Mouse (Mus musculus) frontal cortex, adult (tissue): ENCODE results near the gene Fam178b.

Source experiments
- ATAC-seq: cut with Nextera tagmentation; 2 replicates; pipeline ENCODE4 v1.9.2; 2017; ENCODE audit warnings: mild to moderate bottlenecking, moderate library complexity, mixed read lengths; ENCODE audit not compliant: low TSS enrichment

Fam178b gene

DNA sequence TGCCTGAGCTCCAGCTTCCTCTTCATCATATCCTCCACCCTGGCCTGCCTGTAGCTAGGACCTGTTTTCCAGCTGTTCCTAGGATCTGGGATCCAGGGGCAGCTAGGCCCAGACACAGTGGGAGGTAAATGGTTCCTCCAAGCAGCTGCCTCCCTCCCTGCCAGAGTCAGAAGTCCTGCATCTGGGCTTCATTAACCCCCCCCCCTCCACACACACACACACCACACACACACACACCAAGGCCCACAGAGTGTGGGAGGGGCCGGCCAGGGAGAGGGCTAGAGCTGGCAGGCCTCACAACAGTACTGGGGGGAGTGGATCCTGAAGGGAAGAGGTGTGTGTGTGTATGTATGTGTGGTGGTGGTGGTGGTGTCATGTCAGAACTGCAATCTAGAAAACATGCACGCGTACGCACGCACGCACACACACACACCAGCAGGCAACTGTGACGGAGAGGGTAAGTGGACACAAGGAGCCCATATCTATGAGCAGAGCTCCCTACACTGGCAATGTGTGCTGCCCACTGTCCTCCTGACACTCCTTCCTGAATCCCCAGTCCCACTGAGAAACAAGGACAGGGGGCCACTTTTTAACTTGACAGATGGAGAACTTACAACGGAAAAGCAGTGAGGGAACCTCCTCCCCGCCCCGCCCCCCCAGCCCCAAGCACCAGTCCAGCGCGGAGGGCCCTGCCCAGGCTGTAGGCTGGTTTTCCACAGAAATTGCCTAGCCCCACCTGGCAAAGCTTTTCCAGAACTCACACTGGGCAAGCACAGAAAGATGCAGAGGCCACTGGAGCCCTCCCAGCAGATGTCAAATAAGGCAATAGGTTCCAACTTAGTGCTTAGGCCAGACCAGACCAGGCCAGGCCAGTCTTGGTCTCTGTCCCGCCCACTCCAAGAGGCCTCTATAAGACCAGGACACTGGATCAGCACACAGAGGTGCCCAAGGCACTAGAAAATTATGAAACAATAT, 94.2 kb downstream of the Fam178b start:
- ATAC-seq, result no peak

DNA sequence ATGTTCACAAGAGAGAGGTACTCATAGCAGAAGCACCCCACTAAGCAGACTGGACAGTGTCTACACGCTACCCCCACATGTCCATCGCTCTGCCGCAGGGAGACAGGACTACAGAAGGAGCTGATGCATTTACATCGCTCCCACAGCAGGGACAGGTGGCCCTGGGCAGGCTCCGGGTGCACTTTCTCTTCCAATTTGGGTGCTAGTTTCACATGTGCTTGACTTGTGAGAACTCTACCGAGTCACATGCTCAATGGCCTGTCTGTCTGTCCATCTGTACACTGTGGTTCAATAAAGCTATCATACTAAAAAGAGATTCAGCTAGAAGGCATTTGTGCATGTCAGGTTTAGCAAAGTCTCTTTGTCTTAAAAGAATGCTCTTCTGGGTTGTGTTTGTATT, 95.1 kb downstream of the Fam178b start:
- no peak for ATAC-seq

DNA sequence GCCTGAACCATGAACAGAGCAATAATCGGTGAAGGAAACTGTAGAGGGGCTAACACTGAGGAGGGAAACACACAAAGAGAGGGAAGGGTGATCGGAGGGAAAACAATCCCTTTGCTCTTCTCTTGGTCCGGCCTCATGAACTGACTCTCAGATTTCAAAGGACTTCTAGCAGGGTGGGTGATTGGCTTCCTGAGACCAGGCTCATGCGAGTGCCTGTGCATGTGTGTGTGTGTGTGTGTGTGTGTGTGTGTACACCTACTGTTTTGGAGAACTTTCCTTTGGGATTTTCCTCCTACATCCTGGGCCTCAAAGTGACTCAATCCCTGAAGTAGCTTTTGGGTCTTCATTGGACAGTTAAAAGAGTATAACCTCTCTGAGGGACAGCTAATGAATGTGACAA, 96.7 kb downstream of the Fam178b start:
- no peak for ATAC-seq

DNA sequence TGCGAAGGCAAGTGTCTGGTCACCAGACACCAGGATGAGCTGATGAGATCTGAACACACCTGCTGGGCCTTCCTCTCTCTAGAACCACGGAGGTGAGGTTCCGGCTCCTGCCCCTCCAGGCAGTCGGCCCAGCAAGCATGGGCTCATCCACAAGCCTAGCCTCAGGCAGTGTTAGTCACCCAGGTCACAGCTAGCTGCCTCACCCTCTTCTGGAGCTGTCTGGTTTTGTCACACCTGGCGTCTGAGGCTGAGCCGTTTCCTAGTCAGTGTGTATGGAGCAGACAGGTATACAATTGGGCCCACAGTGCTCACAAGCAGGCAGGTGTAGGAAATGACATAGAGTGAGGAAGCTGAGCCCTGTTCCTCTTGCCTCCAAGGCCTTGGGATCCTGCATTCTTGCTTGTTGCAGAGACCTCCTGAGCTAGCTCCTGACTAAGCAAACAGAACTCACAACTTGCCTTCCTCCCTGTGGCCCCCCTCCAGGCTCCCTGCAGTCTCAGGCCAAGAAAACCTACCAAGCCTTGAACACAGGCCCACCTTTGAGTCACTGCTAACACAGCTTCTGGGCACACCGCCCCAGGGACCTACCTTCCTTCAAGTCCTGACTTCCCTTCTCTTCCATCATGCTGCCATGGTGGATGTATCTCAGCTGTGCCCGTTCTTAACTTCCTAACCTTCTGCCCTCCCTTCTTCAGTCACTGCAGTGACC, 99.4 kb downstream of the Fam178b start:
- ATAC-seq, result no peak

DNA sequence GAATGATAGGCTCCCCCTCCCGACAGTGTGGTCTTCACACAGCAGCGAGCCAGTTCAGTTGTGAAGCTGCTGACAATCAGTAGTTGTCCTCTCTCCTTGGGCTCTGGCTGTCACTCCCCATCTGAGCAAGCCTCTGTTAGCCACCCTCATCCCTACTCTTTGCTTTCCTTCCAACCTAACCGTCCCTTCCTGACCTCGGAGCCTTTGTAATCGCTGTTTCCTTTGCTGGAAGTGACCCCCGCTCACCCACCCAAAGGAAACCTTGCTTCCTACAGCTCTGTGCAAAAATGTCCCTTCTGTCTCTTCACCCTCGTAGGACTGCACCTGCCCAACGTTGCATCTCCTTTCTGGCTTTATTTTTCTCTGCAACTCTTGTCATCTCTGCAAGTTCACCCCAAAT, 100.8 kb downstream of the Fam178b start:
- no peak for ATAC-seq

DNA sequence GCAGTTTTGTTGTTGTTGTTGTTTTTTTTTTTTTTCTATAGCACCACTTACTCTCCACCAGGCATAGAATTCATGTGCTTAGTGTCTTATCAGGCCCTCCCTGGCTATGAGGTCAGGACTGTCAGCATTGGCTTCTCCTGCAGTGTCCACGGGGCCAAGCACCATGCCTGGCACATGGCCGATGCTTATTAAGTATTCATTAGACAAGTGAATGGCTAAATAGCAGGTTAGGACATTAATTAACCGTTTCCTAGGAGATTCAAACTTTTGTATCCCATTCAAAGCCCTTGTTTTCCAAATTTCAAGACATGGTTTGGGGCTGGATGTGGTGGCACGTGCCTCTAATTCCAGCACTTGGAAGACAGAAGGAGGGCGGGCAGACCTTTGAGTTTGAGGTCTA, 101.7 kb downstream of the Fam178b start:
- ATAC-seq, result no peak

DNA sequence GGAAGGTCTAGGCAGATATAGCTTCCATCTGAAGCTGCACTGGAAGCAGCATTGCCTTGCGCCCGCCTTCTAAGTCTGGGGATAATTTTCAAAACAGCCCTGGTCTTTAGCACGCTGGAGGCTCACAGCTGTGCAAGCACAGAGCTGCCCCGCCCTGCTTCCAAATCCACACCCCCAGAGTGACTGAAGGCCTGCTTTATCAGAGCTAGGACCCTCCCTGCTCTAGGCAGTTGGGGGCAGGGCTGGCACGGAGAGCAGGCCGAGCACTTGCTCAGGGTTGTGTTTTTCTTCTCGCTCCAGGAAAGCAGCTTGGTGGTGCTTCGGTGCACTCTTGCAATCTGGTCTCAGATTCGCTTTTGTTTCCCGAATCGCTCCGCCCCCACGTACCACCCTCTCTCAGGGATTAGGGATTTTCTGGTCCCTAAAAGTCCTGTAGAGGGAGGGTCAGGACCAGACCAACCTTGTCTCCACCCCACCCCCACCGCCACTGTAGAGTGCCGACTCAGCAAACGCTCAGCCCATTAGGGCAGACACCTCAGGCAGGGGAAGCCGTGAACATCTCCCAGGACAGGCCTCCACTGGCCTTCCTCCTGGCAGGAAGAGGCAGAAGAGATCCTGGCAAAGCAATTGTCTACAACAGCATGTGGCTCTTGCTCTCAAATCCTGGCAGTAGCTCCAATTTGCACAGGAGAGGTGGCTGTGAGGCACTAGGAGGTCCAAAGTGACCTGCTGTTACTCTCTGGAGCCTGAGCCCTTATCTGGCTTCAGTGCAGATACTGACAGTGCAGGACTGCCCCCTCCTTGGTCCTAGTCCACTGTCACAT, 102.4 kb downstream of the Fam178b start:
- peak; percentile 79 for ATAC-seq

DNA sequence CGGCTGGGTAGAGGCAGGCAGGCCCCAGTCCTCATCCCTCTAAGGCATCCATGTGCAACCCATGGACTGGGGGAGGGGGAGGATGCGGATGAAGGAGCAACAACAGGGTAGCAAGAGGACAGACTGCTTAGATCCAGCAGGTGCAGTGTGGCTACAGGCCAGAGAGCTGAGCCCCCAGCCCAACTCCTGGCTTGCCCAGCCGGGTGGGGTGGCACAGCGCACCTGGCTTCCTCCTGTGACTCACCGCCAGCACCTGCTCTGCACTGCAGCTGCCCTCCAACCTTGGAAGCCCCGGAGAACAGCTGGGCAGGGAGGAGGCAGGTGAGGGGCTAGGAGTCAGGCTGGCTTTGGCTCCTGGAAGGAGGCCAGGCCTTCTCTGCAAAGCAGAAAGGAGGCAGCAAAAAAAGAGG, 103.0 kb downstream of the Fam178b start:
- ATAC-seq, result 0 out of 2 replicates have a peak, but pooled peaks have one; percentile 12

DNA sequence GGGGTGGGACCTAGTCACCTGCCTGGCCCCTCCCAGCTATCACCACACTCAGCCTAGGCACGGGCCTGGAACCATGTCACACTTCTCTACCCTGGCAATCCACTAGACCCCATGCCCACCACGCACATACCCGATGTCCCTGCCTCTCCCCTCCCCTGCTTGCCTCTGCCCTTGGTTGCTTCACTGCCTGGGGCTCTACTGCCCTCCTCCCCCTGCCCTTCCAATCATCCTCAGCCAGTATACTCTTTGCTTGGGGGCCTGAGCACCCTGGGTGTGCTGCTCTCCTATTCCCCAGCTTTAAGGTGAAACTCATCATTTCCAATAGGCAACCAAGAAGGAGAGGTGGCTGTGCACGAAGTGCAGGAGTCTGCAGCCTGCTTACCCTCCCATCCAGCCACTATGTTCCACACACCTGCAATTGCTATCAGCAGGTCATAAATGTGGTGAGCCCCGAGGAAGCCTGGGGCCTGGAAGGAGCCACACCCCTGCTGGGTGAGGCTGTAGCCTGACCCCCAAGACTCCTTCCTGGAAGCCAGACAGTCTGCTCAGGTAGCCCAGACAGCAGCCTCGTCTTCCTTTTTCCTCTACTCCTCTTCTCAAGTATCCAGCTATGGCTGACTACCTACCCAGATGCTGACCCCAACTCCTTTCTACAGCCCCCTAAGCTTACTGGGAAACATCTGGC, 105.8 kb downstream of the Fam178b start:
- ATAC-seq, result no peak

DNA sequence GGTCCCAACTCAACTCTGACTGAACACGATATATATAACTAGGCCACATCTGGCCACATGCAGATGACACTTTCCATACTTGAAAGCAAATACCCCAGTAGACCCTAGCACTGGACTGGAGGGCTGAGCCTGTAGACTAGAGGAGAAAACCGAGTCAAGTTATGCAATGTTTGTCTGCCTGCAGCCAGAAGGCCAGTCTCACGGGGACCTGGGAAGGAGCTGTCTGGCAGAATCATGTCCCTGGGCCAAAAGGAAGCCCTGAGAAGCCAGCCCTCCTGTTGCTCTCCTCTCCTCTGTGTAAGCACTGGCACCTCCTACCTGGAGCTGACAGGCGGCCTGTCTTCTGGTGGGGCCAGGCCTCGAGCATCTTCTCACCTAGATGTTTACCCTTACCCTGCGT, 107.6 kb downstream of the Fam178b start:
- no peak for ATAC-seq

DNA sequence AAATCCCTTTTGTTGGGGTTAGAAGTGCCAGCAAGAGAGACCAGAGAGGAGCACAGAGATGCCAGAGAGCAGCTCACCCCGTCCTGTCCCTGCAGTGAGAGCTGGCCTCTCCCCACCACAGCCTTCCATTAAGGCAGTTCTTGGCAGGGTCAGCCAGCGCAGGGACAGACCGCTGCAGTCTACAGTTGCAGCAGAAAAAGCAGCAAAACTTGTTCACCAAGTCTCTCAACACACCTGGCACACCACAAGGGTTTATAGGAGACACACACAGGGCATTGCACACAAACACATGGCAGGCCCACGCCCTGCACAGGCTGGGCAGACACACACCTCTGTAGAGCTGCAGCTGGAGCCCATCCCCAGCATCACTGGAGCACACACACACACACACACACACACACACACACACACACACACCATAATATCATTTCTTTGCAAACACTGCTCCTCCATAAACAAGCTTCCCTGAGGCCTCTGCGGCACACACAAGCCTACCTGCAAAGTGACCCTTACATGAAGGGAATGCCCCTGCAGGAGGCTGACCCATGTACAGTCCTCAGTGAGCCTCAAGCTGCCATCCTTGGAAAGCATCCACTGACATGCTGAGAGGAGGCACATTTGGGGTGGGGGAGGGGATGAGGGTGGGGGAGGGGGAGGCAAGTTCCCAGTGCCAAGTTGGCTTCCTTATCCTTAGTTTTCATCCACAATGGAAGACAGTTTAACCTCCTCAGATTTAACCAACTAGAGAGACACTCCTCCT, 108.6 kb downstream of the Fam178b start:
- ATAC-seq, result no peak

DNA sequence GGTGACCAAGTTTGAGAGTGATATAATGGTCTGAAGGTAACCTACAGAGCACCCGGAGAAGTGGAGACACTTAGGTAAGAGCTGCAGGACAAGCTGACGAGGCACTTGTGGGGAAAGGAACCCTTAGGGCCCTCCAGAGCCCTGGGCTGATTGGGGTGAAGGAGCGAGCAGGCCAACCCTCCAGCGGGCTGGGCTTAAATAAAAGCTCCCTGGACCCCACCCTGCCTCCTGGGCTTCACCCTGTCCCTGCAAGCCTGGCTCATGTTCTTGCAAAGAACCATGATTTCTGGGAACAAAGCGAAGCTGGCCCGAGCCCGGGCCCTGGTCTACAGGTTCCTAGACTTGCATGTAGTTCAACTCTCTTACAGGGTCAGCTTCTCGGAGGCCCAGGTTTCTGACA, 109.5 kb downstream of the Fam178b start:
- ATAC-seq, result no peak

DNA sequence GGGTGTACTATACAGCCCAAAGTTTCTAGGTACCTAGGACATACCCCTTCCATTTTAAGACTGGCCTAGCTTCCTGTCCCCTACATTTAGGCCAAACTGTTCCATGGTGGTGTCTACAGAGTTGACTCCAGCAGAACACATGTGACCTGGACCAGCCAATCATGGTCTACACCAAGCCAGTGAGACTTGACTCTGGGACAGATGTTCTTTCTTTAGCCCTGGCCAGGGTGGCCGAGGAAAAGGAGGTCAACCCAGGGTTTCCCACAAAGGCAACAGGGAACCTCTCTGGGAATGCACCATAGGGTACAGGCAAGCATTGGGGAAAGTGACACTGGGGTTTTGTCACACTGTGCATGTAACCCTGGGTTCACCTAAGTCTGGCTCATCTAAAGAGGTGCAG, 110.3 kb downstream of the Fam178b start:
- no peak for ATAC-seq

DNA sequence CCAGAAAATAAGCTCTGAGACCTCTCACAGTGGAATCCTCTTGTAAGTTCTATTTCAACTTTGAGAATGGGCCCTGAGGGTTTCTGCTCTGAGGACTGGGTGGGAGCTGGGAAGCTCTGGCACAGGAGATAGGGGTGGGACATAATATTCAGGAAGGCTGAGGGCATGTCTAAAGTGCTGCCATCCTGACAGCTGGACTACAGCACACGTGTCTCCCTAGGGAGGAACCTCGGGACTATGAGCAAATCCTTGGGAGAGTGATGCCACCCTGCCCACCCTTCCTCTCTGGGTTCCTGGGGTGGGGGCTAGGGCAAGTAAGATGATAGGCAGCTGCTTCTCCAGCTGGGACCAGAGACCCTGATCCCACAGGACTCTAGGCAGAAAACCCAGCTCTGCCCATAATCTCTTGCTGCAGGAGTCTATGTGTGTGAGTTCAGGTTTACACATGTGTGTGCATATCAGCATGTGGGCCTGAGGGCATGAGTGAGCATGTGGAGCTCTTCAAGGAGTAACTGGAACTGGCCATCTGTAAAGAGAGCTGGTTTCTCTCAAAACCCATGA, 110.8 kb downstream of the Fam178b start:
- no peak for ATAC-seq

DNA sequence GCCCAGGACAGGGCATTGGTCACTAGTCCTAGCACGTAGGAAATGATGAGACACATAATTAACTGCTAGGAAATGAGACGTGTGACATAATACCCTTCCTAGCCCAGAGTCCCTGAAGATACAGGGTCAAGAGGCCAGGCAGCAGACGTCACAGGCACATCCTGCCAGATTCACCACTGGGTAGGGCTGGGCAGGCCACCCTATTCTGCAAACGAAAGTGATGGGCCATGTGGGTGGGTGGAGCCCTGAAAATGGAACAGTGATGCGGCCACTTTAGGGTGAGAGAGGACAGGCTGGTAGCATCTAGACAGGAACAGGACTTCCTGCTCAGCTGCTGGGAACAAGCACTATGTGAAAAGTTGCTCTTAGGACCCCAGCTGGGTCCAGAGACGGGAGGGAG, 111.4 kb downstream of the Fam178b start:
- no peak for ATAC-seq

DNA sequence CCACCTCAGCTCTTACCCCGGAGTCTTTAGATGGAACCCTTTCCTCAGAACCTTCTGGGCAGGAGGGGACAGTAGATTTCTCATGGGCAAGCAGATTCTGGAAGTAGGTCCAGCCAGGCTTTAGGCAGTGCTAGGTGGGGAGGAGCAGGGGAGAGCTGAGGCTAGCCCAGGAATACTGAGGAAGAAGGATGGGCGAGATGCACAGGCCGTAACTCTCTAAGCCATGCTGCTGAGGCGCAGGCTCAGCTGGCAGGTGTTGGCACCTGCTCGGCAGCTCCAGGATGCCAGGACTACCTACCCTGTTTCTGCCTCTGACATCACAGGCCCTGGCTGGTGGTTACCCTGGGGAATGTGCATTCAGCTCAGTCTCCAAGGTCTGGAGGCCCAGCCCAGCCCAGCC, 112.7 kb downstream of the Fam178b start:
- ATAC-seq, result no peak

DNA sequence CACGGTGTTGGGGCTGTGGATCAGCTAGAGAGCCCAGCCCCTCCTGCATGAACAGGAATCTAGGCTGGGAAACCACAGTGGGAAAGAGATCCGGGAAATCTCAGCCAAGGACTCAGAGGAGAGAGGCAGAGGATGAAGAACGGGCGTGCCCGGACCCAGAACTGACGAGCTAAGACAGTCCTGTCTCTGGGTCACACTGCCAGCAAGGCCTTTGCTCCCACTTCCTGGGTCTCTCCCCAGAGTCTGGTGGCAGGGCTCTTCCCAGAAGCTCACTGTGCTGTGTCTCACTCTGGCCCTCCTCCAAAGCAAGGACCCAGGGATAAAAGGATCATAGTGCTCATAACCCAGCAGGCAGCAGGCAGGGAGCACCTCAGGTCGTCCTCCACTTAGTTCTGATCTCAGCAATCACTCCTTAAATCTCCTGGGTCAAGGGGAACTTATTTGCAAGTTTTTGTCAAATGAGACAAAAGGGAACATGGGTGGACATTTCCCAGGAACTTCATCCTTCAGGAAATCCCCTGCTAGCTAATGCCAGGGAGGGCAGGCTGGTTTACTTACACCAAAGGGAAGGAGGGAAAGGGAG, 113.2 kb downstream of the Fam178b start:
- ATAC-seq, result no peak

DNA sequence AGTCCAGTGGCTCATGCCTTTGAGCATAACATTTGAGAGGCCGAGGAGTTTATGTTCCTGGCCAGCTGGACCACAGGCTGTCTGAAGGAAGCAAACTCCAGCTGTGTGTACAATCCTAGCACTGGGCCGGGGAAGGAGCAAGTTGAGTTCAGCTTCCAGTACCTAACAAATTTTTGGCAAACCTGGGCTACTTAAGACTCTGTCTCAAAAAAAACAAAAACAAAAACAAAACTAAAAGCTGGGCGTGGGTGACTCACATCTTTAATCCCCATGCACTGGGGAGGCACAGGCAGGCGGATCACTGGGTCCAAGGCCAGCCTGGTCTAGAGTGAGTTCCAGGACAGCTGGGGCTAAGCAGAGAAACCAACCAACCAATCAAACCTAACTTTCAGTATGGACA, 114.2 kb downstream of the Fam178b start:
- no peak for ATAC-seq

DNA sequence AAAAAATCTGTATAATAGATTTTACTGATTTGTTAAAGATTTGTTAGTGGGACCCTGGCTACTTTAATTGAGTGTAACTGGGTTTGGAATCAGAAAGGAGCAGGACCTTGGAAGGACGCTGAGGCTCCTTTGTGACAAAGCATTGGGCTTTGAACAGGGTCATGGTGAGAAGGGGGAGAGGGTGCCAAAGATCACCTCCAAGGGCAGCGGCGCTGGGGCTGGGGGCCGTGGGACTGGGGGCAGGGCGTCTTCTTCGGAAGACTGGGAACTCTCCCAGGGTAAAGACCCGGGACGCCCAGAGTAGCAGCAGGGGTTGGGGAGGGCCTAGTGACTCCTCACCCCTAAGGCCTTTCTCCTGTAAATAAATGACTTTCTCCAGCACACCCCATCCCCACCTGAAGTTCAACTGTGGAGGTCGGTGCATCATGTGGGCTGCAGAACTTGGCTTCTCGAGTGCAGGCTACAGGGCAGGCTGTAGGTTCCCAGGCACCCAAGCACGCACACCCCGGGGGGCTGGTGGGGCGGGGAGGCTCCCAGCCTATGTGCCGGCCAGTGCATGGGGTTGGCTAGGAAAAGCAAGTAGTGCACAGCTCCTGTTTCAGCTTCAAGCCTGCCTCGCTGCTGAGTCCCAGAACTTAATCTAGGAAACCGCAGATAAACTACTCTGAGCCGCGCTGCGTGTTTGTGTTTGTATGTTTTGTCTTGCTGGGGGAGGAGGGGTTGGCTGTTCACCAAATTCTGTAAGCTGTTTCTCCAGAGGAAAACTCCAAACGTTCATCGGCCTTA, 115.0 kb downstream of the Fam178b start:
- ATAC-seq, result no peak
